Mouse (Mus musculus) heart, adult 2 months (tissue): ENCODE measurements around the gene Olfr33.

Source experiments
- CTCF ChIP-seq: fragments of 200-600 bp; IDR thresholded peaks from 2 replicates; pipeline ENCODE4 v1.8.1; 2022; ENCODE audit warnings: antibody characterized with exemption, mild to moderate bottlenecking, moderate library complexity
- POLR2A ChIP-seq: fragments of 200-500 bp; IDR thresholded peaks from 2 replicates; pipeline ENCODE4 v1.6.1; 2011; ENCODE audit warnings: mild to moderate bottlenecking, low read depth, low read length, control low read depth; ENCODE audit not compliant: insufficient read depth

- TF ChIP-seq POLR2A = no peak
- no peak for TF ChIP-seq CTCF
Measured at GRCm38 (mm10) chr7:102718970-102719369, at the start of gene Olfr33.
